Mouse (Mus musculus) brown adipose tissue, adult 24 weeks (tissue): ENCODE measurements around the gene D230025D16Rik. TPM values are rescaled to one million over a fixed set of nuclear protein-coding genes. Genes with fewer than 3 reads are reported as not detected.

ENCODE experiments used
- polyA plus RNA-seq: library from polyadenylated mRNA; stranded (reverse); fragments of >200 nt; gene quantifications from 2 replicates; pipeline ENCODE4 v1.2.4, GENCODE M21; 2012; ENCODE audit not compliant: missing spikeins, insufficient read depth, insufficient read length

The D230025D16Rik gene
- polyA plus RNA-seq, 1 experiment, result 15.1 TPM

Other genes starting within 250 kb of the D230025D16Rik start
- not detected in 2 replicates for gene Ces2h, start 224.3 kb upstream of the D230025D16Rik start, polyA plus RNA-seq
- 0.91 TPM in 1 of 2 replicates, not detected in the other for gene Ces3a, start 176.5 kb upstream of the D230025D16Rik start, polyA plus RNA-seq
- not detected in 2 replicates for gene Ces3b, start 141.4 kb upstream of the D230025D16Rik start, polyA plus RNA-seq
- not detected in 2 replicates for gene Ces4a, start 93.3 kb upstream of the D230025D16Rik start, polyA plus RNA-seq
- gene Cbfb, start 54.5 kb upstream of the D230025D16Rik start, polyA plus RNA-seq, result 14.0 and 14.7 TPM in 2 replicates
- gene B3gnt9, start 30.0 kb downstream of the D230025D16Rik start, polyA plus RNA-seq, result 1.9 and 2.8 TPM in 2 replicates
- gene Tradd, start 39.5 kb downstream of the D230025D16Rik start, polyA plus RNA-seq, result 5.1 TPM in 2 replicates
- 2.0 TPM in 2 replicates for gene Fbxl8, start 39.5 kb downstream of the D230025D16Rik start, polyA plus RNA-seq
- 5.0 and 6.9 TPM in 2 replicates for gene Hsf4, start 44.7 kb downstream of the D230025D16Rik start, polyA plus RNA-seq
- gene Nol3, start 51.0 kb downstream of the D230025D16Rik start, polyA plus RNA-seq, result 57.4 and 71.2 TPM in 2 replicates
- 0.63 and 1.4 TPM in 2 replicates for gene 4931428F04Rik, start 64.7 kb downstream of the D230025D16Rik start, polyA plus RNA-seq
- gene Exoc3l, start 71.0 kb downstream of the D230025D16Rik start, polyA plus RNA-seq, result 0.83 and 3.3 TPM in 2 replicates
- gene E2f4, start 72.5 kb downstream of the D230025D16Rik start, polyA plus RNA-seq, result 22.5 and 27.0 TPM in 2 replicates
- 1.1 and 4.7 TPM in 2 replicates for gene Elmo3, start 80.5 kb downstream of the D230025D16Rik start, polyA plus RNA-seq
- gene Lrrc29, start 101.1 kb downstream of the D230025D16Rik start, polyA plus RNA-seq, result 0.83 and 0.99 TPM in 2 replicates
- 60.5 and 72.6 TPM in 2 replicates for gene Tmem208, start 101.2 kb downstream of the D230025D16Rik start, polyA plus RNA-seq
- 2.1 and 3.3 TPM in 2 replicates for gene Fhod1, start 122.8 kb downstream of the D230025D16Rik start, polyA plus RNA-seq
- 0.24 TPM in 1 of 2 replicates, not detected in the other for gene Slc9a5, start 123.7 kb downstream of the D230025D16Rik start, polyA plus RNA-seq
- gene Plekhg4, start 148.1 kb downstream of the D230025D16Rik start, polyA plus RNA-seq, result not detected in 2 replicates
- not detected in 2 replicates for gene Kctd19, start 188.4 kb downstream of the D230025D16Rik start, polyA plus RNA-seq
- gene Lrrc36, start 188.4 kb downstream of the D230025D16Rik start, polyA plus RNA-seq, result 0.88 and 1.0 TPM in 2 replicates
- gene Tppp3, start 246.4 kb downstream of the D230025D16Rik start, polyA plus RNA-seq, result 29.6 and 45.2 TPM in 2 replicates